Mouse (Mus musculus): ENCODE results near the gene Bcas3.

The Bcas3 gene

DNA sequence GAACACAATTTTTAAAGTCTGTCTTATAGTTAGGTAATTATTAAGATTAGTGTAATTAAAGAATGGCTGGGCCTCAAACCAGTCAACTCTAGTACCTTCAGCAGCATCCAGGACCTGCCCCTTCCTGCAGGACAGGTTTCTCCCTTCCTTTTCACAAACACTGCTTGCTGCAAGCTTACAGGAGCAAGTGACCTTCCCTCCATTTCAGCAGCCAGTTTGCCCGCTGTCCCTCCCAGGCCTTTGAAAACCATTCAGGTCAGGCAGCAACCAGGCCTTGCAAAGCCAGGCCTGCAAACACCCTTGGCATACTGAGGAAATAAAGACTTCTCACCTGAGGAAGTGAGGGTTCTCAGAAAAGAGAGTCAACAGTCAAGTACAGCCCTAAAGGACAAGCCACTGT is 438.2 kb downstream of the Bcas3 start:
- in situ Hi-C loops (cut with MboI, MseI) = no loop called here

DNA sequence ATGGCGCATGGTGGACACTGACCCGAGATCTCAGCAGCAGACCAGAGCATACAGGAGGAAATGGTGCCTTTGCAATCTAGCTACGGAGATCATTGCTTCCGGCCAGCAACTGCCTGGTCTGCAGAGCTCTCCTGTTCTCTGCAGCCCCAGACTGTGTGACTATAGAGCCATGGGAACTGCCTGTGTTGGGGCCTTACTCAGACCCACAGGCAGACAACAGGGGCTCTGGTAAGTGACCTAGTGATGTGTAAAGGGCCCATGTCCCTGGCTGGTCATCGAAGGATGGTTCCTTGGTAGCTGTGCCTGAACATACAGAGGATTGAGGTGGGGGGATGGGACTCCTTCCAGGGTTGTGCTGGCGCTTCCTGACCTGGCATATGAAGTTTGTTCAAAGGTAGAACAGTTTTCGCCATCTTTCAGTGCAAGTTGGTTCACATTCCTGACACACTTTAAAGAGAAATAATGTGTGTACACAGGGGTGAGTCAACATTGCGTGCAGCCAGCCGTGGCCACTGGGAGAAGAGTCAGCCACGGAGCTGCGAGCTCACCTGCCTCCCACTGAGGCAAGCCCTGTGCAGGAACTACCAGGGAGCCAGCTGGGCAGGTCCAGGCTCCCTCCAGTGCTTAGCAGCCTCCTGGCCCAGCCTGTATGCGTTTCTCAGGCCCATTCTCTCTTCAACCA is 439.7 kb downstream of the Bcas3 start:
- in situ Hi-C loops (cut with MboI, MseI) = no loop called here

DNA sequence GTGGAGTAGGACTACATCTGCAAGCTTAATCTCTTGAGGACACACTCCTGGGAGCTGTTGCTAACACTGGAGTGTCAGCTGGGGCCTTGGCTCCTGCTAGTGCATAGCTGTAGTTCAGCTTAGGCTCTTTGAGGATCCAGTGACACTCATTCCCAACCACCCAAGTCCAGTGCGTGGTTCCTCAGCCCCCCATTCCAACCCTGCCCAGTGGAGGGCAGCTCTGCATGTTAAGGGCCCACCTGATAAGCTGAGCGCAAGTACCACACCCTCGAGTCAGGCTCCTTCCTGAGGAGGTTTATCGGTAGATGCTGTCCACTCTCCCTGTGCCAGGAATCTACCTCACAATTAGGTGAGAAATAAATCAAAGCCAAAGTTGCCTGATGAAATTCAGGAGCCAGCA is 446.5 kb downstream of the Bcas3 start:
- in situ Hi-C loops (cut with MboI, MseI) = no loop called here

DNA sequence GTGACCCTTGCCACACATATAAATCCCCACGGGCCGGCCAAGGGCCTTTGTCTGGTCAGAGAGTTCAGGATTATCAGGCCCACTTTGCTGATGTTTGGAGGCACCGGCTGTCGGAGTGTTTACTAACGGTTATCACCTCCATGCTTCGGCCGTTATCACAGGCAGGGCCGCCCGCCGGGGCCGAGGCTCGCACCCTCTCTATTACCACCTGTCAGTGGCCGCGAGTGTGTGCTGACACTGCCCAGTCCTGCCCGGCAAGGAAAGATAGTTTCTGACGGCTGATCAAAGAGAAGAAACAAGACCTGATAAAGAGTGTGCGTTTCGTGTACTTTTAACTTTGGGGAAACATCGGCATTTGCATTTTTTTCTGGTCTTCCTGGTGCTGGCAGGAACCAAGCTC is 446.9 kb downstream of the Bcas3 start:
- in situ Hi-C loops (cut with MboI, MseI) = no loop called here

DNA sequence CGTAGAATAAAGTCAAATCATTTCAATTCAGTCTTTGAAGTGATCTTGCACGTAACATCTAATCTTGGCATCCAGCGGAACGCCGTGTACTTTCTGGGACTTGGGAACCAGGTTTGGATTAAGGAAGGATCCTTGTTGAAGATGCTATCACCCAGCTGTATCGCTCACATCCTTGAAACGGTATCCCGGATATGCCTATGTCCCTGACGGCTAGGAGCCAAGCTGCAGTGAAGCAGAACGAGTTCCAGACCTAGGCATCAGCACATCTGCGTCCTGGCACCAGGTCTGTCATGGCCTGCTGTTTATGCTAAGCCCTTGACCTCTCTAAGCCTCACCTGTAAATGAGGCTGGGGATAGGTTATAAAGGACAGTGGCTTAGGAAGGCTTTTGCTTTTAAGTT is 447.4 kb downstream of the Bcas3 start:
- in situ Hi-C loops (cut with MboI, MseI) = no loop called here

DNA sequence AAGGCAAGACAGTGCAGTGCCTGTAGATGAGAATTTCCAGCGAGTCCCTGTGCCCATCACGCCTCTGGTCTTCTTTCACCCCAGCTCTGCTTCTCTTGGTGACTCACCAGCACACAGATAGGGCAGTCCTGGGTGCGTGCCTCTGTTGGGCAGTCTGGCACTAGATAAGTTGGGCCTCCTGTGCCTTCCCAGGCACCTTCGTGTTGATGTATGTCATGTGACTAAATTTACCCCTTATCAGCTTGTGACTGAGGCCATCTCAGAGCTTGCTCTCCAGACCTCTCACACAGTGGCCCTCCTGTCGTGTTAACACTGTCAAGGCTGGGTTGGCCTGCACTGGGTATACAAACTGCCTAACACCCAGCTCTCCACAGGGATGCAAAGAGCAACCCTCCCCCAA is 451.1 kb downstream of the Bcas3 start:
- in situ Hi-C loops (cut with MboI, MseI) = no loop called here

DNA sequence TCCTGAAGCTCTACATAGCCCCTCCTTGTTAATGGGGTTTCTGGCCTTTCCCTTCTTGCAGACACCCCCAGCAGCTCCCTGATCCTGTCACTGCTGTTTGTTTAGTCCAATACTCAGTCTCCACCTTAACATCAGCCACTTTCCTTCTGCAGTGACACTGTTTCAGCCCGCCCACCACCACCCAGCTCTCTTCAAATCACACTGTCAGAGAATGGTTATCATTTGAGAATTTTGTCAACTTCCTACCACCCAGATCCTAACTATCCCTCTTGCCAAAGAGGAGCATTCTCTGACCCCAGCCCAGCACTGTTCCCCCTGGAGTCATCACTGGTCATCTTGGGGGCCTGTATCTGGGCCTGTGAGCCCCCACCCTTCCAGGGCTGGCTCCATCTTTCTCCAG is 452.8 kb downstream of the Bcas3 start:
- in situ Hi-C loops (cut with MboI, MseI) = no loop called here

DNA sequence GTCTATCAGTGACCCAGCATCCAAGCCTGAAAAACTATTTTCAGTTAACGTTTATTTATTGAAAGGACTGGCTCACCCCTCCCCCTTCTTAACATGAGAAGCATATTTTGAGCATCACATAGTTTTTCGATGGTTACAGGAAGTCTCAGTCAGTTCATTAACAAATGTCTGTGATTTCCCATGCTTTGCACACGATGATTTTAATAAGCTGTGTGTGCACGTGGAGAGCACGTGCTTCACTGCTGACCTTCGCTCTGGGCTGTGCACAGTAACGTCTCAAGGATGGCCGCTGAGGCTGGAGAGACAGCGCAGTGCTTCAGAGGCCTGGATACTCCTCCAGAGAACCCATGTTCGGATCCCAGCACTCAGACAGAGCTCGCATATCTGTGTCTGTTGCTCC is 454.4 kb downstream of the Bcas3 start:
- in situ Hi-C loops (cut with MboI, MseI) = no loop called here

DNA sequence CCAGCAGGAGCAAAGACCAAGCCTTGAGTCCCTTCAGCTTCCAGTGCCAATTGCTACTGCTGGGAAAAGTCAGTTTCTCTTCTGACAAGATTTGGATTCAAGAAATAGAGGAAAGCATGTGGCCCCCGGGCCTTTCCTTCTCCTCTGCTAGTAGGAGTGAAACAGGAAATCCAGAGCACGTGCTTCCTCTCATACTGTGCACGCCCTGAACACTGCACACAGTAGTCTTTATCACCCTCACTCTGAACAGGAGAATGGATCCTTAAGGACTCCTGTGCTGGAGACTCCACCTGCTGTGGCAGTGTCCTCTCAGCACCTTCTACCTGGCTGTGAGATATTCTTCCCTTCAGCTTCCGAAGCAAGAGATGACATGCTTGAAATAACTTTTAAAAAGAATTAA is 458.3 kb downstream of the Bcas3 start:
- in situ Hi-C loops (cut with MboI, MseI) = no loop called here

DNA sequence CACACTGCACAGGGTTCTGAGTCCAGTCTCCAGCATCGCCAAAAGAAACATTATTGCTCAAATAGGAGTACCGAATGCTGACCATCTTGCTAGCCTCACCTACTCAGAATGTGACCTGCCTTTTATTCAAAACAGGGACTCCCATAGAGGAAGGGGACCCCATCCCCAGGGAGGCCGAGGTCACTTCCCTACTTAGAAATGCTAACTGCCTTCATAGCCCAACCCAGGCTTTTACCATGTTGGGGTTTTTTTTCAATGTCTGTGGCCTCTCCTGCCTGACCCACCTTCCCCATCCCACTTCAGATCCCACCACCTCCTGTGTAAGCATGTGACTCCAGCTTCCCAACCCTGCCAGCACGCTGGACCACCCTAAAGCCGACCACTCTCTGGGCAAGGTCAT is 458.7 kb downstream of the Bcas3 start:
- in situ Hi-C loops (cut with MboI, MseI) = no loop called here

DNA sequence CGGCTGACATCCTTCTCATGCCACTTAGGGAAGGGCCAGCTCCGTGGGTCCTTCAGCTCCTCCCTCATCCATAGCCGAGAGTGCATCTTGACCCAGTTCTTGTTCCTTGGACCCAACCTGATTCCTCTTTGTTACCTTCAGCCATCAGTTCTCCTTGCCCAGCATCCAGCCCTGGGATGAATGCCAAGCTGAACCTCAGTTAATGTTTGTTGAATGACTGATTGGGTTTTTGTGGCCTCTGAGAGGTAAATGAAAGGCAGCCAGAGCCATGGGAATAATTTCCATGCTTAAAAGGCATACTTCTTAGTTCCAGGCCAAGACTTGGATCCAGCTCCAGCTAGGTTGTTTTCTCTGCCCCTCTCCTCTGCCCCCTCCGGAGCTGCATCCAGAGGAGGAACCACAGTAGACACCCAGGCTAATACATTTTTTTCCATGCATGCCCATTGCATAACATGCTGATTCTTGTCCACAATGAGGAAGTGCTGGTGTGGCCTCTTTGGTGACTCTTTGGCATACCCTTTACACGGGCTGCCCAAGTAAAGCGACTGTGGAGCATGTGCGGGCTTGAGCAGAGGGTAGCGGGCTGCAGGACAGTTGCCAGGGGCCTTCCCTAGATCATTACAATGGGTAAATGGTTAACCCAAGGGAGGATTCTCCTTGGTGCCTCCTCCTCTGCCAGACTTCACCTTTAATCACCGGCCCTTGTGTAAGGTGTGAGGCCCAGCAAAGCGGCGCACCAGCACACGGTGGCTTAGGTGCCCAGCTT is 459.4 kb downstream of the Bcas3 start:
- in situ Hi-C loops (cut with MboI, MseI) = no loop called here

DNA sequence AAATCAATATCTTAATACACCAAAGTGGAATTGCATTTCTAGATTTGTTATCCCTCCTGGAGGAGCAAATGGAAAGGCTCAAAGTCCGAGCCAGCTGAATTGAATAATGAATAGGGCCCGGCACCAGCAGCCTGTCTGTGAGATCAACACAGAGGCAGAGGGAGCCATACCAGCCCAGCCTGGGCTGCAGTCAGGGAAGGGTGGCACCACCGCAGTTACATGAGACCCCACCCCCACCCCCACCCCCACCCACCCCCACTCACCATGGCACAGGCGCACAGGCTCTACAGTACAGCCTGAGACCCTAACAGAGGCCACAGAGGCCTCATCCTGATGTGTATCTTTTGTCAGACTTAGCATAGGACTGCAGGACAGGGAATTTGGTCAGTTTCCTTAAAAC is 461.7 kb downstream of the Bcas3 start:
- in situ Hi-C loops (cut with MboI, MseI) = no loop called here

DNA sequence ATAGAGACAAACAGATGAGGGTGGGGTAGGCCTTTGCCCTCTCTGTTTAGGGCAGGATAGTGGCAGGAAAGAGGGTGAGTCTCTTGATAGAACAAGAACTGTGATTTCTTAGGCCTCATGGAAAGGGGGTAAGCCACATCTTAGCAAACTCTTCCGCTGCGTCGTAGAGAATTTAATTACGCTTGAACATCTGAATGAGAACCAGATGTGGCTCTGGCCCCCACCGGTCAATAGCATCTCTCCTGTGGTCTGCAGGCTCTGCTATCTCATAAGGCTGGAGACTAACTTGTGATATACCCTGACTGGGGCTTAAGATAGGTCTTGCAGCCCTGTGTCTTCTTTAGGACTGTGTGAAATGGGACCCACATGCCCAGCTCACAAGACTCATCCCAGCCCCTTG is 463.5 kb downstream of the Bcas3 start:
- in situ Hi-C loops (cut with MboI, MseI) = no loop called here

DNA sequence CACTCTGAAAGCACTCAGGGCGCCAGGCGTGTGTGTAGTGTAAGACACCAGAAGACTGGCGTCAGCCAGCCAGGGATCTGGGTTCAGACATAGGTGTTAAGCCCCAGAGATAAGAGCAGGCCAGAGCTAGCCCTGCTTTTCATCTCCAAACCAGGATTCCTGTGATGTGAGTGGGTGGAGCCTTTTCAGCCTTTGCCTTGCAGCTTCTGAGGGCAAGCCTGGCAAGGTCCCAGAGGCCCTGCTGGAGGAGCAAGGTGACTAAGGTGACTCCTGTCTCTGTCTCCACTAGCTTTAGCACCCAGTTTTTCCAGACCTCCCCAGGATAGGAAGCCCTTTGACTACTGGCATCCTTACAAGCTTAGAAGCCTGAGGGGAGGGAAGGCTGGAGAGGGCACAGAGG is 465.4 kb downstream of the Bcas3 start:
- in situ Hi-C loops (cut with MboI, MseI) = no loop called here

DNA sequence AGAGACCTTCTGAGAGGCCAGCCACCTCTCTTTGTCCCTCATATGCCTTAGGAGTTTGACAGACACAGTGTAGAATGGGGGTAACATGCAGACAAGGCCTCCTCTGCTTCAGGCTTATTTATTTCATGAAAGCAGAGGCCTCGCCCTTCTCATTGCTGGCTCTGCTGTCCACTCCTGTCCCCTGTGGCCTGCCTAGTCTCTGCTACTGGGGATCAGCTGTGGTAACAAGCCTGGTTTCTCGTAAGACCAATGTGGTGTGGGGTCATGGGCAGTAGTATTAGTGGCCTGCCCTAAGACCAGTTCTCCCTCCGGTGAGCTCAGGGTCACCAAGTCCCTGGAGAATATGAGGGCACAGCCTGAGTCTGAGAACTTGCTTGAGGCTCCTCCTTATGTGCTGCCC is 468.0 kb downstream of the Bcas3 start:
- in situ Hi-C loops (cut with MboI, MseI) = loop anchor here (5.0 to 10.0 kb wide), 3 partner anchors 314 to 1296 kb away; partner anchors contain the start of gene Lhx1

DNA sequence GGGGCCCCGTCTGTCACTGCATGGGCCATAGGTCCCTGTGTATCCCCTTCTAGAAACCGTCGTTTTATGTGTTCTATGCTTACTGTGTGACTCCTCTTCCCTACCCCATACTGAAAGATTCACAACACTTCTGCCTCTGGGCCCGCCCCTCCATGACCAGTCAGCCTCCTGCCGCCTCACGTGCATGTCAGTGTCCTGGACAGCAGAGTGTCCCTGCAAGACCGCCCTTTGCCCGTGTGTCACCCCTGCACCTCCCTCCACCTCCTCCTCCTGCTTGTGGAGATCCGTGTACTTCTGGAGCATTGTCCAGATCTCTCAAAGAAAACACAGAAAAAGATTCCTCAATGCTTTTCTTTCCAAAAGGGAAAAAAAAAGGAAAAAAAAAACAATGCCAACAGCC is 468.7 kb downstream of the Bcas3 start:
- in situ Hi-C loops (cut with MboI, MseI) = loop anchor here (5.0 to 10.0 kb wide), 3 partner anchors 314 to 1297 kb away; partner anchors contain the start of gene Lhx1

DNA sequence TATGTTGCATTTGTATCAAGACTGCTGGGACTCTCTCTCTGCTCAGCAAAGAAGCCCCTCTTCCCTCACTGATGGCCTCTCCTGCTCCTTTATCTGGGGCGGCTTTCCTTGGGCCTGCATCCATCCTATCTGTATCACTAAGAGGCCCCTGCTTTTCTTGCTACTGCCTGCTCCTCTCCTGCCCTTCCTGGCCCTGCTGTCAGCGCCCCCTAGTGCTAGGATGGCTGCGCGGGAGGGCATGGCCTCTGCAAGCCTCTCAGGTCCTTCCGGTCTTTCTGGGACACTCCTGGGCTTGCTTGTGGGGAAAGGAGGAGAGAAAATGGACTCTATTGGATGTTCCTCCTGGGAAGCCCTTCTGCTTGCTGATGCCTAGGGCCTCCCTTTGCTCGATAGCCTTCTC is 470.2 kb downstream of the Bcas3 start:
- in situ Hi-C loops (cut with MboI, MseI) = loop anchor here (5.0 to 10.0 kb wide), 3 partner anchors 316 to 1298 kb away; partner anchors contain the start of gene Lhx1

DNA sequence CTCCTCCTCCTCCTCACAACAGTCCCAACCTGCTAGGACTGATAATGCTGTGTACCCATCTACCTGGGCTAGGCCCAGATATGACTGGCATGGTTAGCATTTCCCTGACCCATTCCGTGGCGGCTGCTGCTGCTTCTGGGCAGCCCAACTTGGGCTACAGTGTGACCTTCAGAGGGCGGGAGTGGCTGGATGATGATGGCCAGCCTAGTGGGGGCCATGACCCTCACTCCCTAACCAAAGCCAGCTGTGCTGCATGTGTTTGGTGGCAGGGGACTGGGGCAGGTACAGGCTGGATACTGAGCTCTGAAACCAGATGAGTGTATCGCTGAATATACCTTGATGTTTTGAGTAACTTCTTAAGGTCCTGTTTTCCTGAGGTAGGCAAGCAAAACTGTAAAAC is 470.8 kb downstream of the Bcas3 start:
- in situ Hi-C loops (cut with MboI, MseI) = loop anchor here (5.0 to 10.0 kb wide), 3 partner anchors 316 to 1299 kb away; partner anchors contain the start of gene Lhx1

DNA sequence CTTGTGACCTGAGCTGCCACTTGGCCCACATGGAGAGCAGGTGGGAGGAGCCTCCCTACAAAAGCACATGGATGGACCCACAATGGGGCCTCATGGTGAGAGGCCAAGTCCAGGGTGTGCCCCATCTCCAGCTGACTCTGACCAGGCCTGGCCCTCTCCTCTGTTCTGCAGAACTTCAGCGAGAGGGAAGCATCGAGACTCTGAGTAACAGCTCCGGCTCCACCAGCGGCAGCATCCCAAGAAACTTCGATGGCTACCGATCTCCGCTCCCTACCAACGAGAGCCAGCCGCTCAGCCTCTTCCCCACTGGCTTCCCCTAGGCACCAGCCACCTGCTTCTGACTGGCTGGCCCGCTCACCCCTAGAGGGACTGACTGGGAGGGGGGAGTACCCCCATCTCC is 472.1 kb downstream of the Bcas3 start:
- in situ Hi-C loops (cut with MboI, MseI) = loop anchor here (5.0 to 10.0 kb wide), 3 partner anchors 62 to 1300 kb away; partner anchors contain the start of genes Lhx1 and Tbx4

DNA sequence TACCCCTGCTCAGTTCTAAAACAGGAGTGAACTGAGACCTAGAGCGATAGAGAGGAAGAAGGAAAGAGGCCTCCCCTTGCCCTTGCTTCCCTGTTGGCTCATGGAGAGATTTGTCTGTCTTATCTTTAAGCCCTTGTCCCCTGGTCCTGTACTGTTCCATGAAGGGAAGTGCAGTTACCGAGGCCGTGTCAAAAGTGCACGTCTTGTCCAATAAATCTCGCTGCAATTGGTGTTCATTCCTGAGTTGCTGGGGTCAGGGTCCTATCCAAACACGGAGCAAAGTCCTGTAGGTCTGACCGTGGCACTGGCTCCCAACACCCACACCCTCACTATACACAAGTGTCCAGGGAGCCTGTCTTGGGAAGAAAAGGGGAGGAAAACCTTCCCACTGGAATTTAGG is 472.9 kb downstream of the Bcas3 start:
- in situ Hi-C loops (cut with MboI, MseI) = loop anchor here (5.0 to 10.0 kb wide), 3 partner anchors 61 to 1301 kb away; partner anchors contain the start of genes Lhx1 and Tbx4

DNA sequence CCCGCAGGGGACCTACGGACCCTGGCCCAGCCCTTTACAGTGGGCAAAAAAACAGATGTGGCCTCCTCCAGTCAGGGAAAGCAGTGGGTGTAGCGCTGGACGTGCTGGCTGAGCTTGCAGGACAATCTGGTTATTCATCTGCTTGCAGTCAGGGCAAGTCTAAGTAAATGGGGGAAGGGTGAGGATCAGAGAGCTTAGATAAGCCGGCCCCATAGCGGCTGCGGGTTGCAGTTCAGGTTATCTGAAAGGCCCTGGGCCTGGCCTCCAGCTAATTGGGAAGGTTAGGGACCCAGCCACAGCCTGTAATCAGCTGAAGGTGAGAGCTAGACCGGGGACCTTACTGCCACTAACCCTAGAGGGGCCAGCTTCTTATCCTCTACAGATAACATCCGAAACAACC is 474.4 kb downstream of the Bcas3 start:
- in situ Hi-C loops (cut with MboI, MseI) = loop anchor here (5.0 to 10.0 kb wide), 3 partner anchors 60 to 1303 kb away; partner anchors contain the start of genes Lhx1 and Tbx4

DNA sequence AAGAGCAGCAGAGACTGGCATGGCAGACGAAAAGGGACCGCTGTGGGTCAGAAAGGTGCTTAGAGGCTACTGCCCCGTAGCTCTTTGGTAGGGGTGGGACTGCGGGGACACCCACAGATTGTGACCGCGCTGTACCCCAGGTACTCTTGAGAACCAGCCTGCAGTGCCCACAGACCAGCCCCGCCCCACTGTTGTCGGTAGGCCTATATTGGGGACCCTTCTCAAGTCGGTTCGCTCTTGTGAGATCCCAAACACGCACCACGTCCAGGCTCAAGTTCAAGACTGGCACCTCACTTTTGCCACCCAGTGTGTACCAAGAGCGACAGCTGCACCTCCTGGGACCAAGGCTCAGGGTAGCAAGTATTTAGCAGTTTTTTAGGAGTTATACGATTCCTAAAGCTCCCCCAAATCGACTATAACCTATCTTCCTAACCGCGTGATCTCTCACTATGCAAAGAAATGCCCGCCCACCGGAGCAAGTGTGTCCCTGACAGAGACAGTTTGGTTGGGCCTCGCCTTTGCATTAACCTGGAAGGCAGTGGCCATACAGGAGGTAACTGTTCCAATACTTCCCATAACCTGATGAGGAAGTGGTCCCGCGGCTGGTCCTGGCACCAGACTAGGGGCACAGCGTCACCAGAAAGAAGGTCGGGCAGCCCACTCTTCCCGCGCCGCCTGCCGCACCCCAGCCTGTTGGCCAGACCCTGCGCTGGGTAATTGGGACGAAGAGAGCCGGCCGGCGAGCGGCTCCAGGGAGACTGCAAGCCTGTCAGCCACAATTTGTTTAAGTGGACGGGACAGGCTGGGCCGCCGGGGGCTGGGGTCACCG is 475.9 kb downstream of the Bcas3 start:
- in situ Hi-C loops (cut with MboI, MseI) = loop anchor here (5.0 to 10.0 kb wide), 3 partner anchors 58 to 1304 kb away; partner anchors contain the start of genes Lhx1 and Tbx4

Measured in T-helper 1 cell (primary cell).